Mouse (Mus musculus) forebrain, embryonic 14.5 days (tissue): ENCODE measurements around the gene Ddx42. TPM values are rescaled to one million over a fixed set of nuclear protein-coding genes. Genes with fewer than 3 reads are reported as not detected.

Source experiments
- ATAC-seq: fragments of 200-750 bp; cut with Nextera tagmentation; 2 replicates; pipeline ENCODE4 v1.8.0; 2017; ENCODE audit warnings: mild to moderate bottlenecking, moderate library complexity
- DNase-seq: peaks from one replicate; pipeline ENCODE4 v3.0.0-alpha.2; 2015; ENCODE audit warnings: low spot score
- H3K27ac ChIP-seq: fragments of 300-500 bp; sonication (generic); 2 replicates; pipeline ENCODE4 v1.5.1; 2014; ENCODE audit warnings: low read depth, mild to moderate bottlenecking, control low read depth, low read length, moderate library complexity
- H3K27me3 ChIP-seq: fragments of 300-500 bp; sonication (generic); replicated peaks from 2 replicates; pipeline ENCODE4 v1.6.1; 2014; ENCODE audit warnings: low read length, control low read depth, mixed read lengths; ENCODE audit not compliant: control insufficient read depth, insufficient read depth
- H3K36me3 ChIP-seq: fragments of 300-500 bp; sonication (generic); 2 replicates; pipeline ENCODE4 v1.6.1; 2014; ENCODE audit warnings: low read length, control low read depth; ENCODE audit not compliant: control insufficient read depth, insufficient read depth
- H3K4me1 ChIP-seq: fragments of 300-500 bp; sonication (generic); 2 replicates; pipeline ENCODE4 v1.6.1; 2014; ENCODE audit warnings: antibody characterized with exemption, low read length, control low read depth; ENCODE audit not compliant: control insufficient read depth, insufficient read depth
- H3K4me2 ChIP-seq: fragments of 300-500 bp; sonication (generic); 2 replicates; pipeline ENCODE4 v1.6.1; 2014; ENCODE audit warnings: mild to moderate bottlenecking, control low read depth, low read length
- H3K4me3 ChIP-seq: fragments of 300-500 bp; sonication (generic); 2 replicates; pipeline ENCODE4 v1.5.1; 2014; ENCODE audit warnings: low read depth, low read length, control low read depth
- H3K9ac ChIP-seq: fragments of 300-500 bp; sonication (generic); 2 replicates; pipeline ENCODE4 v1.6.1; 2014; ENCODE audit warnings: mild to moderate bottlenecking, low read length, control low read depth, moderate library complexity
- H3K9me3 ChIP-seq: fragments of 300-500 bp; sonication (generic); replicated peaks from 2 replicates; pipeline ENCODE4 v1.6.1; 2016; ENCODE audit warnings: low read length, control low read depth, mixed read lengths; ENCODE audit not compliant: control insufficient read depth
- WGBS: fragments of 180-500 bp; shearing (Covaris S2); extraction: QIAGEN DNeasy Blood & Tissue Kit; methylation state at CpG from one replicate; pipeline ENCODE4 v1.1.7; 2014; 5-methylcytosine and 5-hydroxymethylcytosine counted together
- polyA plus RNA-seq: library from polyadenylated mRNA; unstranded; fragments of >200 nt; fragmentation: Nextera tagmentation; extraction: Ambion mirVana; gene quantifications from 2 replicates; pipeline ENCODE4 v1.2.1, GENCODE M21; 2014

Gene Ddx42
- polyA plus RNA-seq, 1 experiment from 2014 or later: 65.6 TPM

DNA sequence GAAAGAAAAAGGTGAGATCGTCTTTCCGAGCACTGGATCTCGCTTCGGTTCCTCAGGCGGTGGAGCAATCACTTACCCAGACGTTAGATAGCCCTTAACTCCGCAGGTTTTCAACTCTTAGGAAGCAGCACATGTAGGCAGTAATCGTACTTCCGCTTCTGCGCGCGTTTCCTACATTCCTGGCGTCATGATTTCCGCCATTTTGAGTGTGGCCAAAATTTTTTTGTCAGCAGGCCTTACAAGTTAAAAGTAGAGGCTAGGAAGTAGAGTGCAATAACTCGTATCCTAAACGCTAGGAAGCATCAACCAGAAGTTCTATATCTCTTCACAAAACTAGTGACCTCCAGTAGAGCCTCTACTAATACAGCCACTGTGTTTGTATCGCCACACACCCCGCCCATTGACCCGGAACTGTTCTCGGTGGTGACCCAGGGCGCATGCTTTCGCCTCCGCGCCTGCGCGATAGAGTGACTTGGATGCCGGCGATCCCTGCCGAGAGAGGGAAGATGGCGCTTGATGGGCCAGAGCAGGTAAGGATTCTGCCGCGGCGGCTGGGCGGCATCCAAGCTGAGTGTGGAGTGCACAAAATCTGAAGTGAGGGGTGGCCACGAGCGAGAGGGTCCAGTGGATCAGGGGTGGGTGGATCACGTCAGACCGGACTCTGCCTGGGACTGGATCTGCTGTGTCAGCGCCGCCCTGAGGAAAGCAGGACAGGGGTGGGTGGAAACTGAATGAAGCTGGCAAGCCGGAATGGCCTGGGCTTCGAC lies 39.1 kb downstream of the Ddx42 start, which contains the start of the genes Ftsj3 and Psmc5:
Gene Ftsj3 (minus strand): TSS at position 395 of the 767 bp plus-strand sequence.
Gene Psmc5 (plus strand): TSS at position 470 of the 767 bp plus-strand sequence.
- 0% methylated on average over 42 of the region's 42 CpGs for WGBS
- Histone ChIP-seq H3K4me1 (peaks cover 16% of the 10 kb centered on the region), H3K4me3 (peak within 1 kb of the TSS; percentile 79), H3K27ac (peak within 1 kb of the TSS; percentile 76), H3K9me3 (no peaks in the 10 kb centered on the region), H3K9ac (peak within 1 kb of the TSS; percentile 87), H3K4me2 (peak within 1 kb of the TSS; percentile 98), H3K27me3 (no peaks in the 10 kb centered on the region), H3K36me3 (peaks cover 48% of the 10 kb centered on the region)
- peak; percentile 96 for ATAC-seq
- peak; percentile 98 for DNase-seq

DNA sequence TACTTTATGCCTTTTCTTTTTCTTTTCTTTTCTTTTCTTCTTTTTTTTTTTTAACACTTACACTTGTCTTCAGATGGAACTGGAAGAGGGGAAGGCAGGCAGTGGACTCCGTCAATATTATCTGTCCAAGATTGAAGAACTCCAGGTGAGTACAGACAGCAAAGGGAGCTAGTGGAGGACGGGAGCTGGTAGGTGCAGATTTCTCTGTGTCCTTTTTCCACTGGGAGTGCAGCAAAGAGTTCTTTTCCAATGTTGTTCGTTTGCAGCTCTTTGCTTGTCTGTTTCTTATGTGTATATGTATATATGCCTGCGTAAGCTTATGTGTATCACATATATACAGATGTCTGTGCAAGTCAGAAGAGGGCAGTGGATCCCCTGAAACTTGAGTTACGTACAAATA lies 40.0 kb downstream of the Ddx42 start:
- Histone ChIP-seq H3K4me2 (peak overlapping the region; percentile 98), H3K9me3 (no peaks in the 10 kb centered on the region), H3K4me3 (peak overlapping the region; percentile 79), H3K36me3 (peaks cover 48% of the 10 kb centered on the region), H3K9ac (peak overlapping the region; percentile 87), H3K27me3 (no peaks in the 10 kb centered on the region), H3K4me1 (peaks cover 16% of the 10 kb centered on the region), H3K27ac (no peak overlapping the region)
- 73% methylated on average over 5 of the region's 5 CpGs for WGBS
- ATAC-seq: no peak
- DNase-seq: no peak

DNA sequence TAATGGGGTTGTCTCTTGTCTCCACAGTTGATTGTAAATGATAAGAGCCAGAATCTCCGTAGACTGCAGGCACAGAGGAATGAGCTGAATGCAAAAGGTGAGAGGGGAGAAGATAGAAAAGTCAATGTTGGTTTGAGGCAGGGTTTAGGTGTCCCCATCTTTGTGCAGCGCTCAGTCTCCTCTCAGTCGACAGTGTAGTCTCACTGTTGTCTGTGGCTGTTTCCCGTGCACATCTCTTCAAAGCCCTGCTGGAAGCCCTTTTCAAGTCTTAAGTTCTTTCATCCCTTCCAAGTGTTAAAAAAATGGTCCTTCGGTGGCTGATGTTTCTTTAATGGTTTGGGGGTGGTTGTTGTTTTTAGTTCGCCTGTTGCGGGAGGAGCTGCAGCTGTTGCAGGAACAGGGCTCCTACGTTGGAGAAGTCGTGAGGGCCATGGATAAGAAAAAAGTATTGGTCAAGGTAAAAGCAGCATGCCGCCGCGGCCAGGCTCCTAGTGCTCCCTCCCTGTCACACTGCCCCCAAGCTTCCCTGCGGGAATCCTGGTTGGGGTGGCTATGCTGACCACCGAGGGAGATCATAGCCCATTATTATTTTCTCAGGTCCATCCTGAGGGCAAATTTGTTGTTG lies 44.2 kb downstream of the Ddx42 start:
- WGBS: 89% methylated on average over 14 of the region's 14 CpGs
- no peaks in the 10 kb centered on the region for H3K27me3 ChIP-seq
- no peak overlapping the region for H3K9ac ChIP-seq
- H3K9me3 ChIP-seq: no peaks in the 10 kb centered on the region
- H3K36me3 ChIP-seq: peaks cover 75% of the 10 kb centered on the region
- ATAC-seq (no peak), DNase-seq (no peak)
- peaks cover 7% of the 10 kb centered on the region for H3K4me1 ChIP-seq
- no peak overlapping the region for H3K27ac ChIP-seq
- H3K4me2 ChIP-seq: no peak overlapping the region
- no peak overlapping the region for H3K4me3 ChIP-seq

DNA sequence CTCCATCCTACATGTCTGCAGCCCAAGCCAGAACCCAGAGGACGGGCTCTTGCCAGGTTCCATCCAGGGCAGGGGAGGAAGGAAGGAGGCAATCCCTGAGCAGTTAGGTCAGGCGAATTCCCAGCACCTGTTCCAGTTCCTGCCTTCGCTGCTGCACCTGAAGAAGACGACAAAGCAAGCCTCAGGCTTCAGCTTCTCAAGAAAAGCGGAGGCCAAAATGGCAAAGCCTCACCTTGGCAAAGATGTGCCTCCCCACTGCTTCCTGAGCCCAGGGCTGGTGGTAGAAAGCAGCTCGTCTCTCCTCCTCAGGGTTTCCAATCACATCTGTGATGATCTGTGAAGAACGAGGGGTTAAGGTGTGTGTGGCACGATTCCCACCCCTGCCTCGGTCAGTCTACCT lies 47.2 kb downstream of the Ddx42 start:
- Histone ChIP-seq H3K9ac (no peak overlapping the region), H3K27ac (no peak overlapping the region), H3K4me1 (peaks cover 12% of the 10 kb centered on the region), H3K9me3 (no peaks in the 10 kb centered on the region), H3K4me3 (no peak overlapping the region), H3K4me2 (no peak overlapping the region), H3K36me3 (peaks cover 73% of the 10 kb centered on the region), H3K27me3 (no peaks in the 10 kb centered on the region)
- ATAC-seq (no peak), DNase-seq (no peak)
- WGBS: 90% methylated on average over 9 of the region's 9 CpGs

DNA sequence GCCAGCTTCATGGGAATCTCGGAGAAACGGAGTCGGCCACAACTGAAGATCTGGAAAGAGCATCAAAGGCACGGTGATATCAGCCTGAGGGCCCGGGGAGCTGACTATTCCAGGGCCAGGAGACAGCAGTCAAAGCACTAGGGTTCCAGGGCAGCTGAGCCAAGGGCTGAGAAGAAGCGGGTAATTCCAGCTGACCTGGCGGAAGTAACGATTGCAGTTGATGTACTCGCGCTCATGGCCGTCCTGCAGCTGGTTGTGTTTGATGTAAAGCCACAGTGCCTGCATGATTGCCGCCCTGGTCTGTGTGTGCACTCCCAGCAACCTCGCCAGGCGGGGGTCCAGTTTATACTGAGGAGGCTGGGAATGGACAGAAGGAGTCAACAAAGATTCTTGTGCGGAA lies 48.3 kb downstream of the Ddx42 start:
- H3K36me3 ChIP-seq: peaks cover 66% of the 10 kb centered on the region

DNA sequence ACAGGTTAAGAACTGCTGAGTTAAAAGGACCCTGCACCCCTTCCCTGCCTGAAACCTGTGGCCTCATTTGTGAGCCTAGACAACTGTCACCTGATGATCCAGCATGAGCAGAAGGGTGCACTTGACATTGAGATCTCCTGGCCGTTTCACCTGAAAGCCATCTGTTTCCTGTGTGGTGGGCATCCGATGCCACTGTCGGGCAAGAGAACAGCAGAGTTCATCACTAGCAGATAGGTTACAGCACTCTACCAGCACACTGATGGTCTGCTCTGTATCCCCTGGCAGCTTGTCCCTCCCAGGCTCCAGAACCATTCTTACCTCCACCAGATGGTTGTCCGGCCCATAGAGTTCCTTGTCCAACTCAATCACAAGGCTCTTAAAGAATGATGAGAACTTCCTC lies 48.8 kb downstream of the Ddx42 start:
- no peak overlapping the region for H3K4me2 ChIP-seq
- H3K36me3 ChIP-seq: peaks cover 64% of the 10 kb centered on the region
- peaks cover 17% of the 10 kb centered on the region for H3K4me1 ChIP-seq
- no peak for DNase-seq
- WGBS: 97% methylated on average over 4 of the region's 4 CpGs
- no peaks in the 10 kb centered on the region for H3K9me3 ChIP-seq
- no peak overlapping the region for H3K9ac ChIP-seq
- no peak overlapping the region for H3K27ac ChIP-seq
- no peaks in the 10 kb centered on the region for H3K27me3 ChIP-seq
- no peak for ATAC-seq
- no peak overlapping the region for H3K4me3 ChIP-seq

More for the DNA sequence above, 48.3 kb downstream of the Ddx42 start:
- no peak overlapping the region for H3K9ac ChIP-seq
- no peaks in the 10 kb centered on the region for H3K27me3 ChIP-seq
- H3K4me3 ChIP-seq: no peak overlapping the region
- 94% methylated on average over 15 of the region's 15 CpGs for WGBS
- H3K27ac ChIP-seq: no peak overlapping the region
- no peaks in the 10 kb centered on the region for H3K9me3 ChIP-seq
- no peak overlapping the region for H3K4me2 ChIP-seq
- ATAC-seq (no peak), DNase-seq (no peak)
- peaks cover 15% of the 10 kb centered on the region for H3K4me1 ChIP-seq

DNA sequence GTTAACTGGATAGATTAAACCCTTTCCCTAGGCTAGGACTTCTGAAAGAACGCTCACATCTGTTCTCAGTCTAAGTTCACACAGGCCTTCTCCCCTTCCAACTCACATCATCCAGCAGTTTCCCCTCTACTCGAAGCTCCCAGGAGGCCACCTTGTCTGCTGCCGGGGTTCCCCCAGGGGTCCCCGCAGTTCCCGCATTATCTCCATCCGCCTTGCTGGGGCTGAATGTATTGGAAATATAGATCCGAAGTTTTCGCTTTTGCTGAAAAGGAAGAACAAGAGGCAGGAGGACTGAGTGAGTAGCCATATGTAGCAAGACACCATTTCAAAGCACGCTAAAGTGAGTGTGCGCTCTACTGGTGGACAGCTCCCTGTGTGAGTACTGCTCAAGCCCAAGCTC lies 49.7 kb downstream of the Ddx42 start:
- Histone ChIP-seq H3K4me1 (peaks cover 21% of the 10 kb centered on the region), H3K4me3 (no peak overlapping the region), H3K36me3 (peaks cover 56% of the 10 kb centered on the region), H3K9me3 (no peaks in the 10 kb centered on the region), H3K27me3 (no peaks in the 10 kb centered on the region), H3K4me2 (no peak overlapping the region), H3K9ac (no peak overlapping the region), H3K27ac (no peak overlapping the region)
- WGBS: 95% methylated on average over 10 of the region's 10 CpGs
- DNase-seq: no peak
- ATAC-seq: no peak

DNA sequence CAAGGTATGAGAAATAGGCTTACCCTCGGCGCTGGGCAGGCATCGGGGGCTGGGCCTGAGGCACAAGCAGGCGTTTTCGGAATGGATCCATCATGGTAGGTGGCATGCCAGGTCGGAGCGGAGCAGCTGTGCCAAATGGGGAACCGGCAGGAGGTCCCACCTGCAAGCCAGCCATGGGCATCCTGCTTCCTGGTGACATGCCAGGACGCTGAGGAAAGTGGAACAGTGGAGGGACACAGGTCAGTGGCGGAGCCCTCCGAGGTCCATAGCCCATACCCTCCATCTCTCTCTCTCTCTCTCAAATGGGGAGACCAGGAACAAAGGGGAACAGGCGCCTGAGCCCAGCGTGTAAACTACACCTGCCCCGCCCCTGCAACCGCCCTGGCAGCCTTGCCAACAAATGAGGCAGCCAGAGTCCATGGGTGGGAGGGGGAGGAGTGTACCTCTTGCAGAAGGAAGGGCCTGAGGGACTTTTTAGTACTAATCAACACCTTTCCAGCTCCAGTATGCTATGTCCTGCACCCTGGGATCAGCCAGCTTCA lies 50.7 kb downstream of the Ddx42 start:
- Histone ChIP-seq H3K9ac (no peak overlapping the region), H3K4me1 (peaks cover 24% of the 10 kb centered on the region), H3K27ac (peak overlapping the region; percentile 62; the same call in 1 of the 2 replicates), H3K36me3 (peaks cover 46% of the 10 kb centered on the region), H3K4me2 (0 out of 2 replicates have a peak overlapping the region, but pooled peaks have one; percentile 5), H3K27me3 (no peaks in the 10 kb centered on the region), H3K9me3 (no peaks in the 10 kb centered on the region), H3K4me3 (no peak overlapping the region)
- WGBS: 66% methylated on average over 15 of the region's 15 CpGs
- ATAC-seq (no peak), DNase-seq (peak; percentile 33)
